Mouse (Mus musculus) mesoderm, embryonic 11.5 days (tissue): ENCODE measurements around the gene Ecd.
A peak's percentile ranks its signal among the peaks of the same experiment; 100 is the strongest.
"Not testable (repeated sequence)": the region's sequence is repeated elsewhere in the genome, so short reads cannot be mapped to it uniquely, and the experiment has no call there.

Source experiments
- DNase-seq: peaks from one replicate; pipeline ENCODE4 v3.0.0-alpha.2; 2012; ENCODE audit warnings: low read depth, low spot score

Ecd gene

DNA sequence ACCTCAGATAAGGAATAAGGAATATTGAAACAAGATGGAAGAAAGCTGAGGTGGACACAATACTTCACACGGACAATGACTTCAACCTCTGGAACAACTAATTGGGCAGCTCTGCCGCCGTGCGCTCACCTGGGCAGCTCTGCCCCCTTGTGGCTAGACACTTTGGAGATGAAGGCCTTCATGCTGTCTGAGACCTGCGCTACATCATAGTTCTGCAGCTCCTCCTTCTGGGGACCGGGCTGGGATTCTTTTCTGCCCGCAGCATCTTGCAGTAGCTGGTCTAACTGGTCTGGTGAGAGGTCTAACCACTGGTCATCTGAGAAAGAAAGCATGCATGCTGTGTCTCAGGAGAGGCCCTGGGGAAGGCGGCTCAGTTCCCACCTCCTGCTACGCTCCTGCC, 19.4 kb downstream of the Ecd start:
- no peak for DNase-seq

- no peak for DNase-seq
Measured at GRCm38 (mm10) chr14:20324196-20324595, 23.7 kb downstream of the Ecd start.

DNA sequence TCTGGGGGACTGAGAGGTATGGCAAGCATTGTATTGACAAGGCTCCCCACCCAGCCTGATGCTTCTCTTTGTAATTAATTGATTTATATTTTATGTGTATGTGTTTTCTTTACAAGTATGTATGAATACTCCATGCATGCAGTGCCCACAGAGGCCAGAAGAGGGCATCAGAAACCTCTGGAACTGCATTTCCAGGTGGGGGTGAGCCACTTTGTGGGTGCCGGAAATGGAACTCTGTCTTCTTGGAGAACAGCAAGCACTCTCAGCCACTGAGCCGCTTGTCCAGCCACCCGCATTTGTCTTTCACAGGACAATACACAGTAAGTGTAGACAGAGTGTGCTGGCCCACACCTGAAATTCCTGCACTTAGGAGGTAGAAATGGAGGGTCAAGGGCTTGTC, 28.5 kb downstream of the Ecd start:
- peak; percentile 22 for DNase-seq

DNA sequence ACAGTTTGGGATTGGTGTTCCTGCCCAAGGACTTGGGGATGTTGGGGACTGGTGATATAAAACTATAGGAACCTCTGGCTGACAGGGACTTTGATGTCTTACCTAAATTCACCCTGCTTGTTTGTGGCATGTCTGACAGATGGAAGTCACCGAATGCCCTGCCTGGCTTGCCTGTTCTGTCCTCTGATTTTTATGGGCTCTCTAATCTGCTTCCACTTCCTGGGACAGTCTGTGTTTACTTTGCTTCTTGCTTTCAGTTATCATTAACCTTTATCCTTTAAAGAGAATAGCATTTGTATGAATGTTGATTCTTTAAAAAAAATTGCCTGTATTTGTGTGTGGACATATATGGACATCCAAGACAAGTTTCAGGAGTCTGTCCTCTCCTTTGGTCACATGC, 32.8 kb downstream of the Ecd start:
- DNase-seq: no peak

DNA sequence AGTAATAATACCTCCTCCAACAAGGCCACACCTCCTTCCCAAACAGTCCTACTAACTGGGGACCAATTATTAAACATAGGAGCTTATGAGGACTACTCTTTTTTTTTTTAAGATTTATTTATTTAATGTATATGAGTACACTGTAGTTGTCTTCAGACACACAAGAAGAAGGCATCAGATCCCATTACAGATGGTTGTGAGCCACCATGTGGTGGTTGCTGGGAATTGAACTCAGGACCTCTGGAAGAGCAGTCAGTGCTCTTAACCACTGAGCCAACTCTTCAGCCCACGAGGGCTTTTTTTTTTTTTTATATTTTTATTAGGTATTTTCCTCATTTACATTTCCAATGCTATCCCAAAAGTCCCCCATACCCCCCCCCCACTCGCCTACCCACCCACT, 42.8 kb downstream of the Ecd start:
- not testable (repeated sequence) for DNase-seq

- DNase-seq: no peak
Measured at GRCm38 (mm10) chr14:20298131-20298530, 49.8 kb downstream of the Ecd start.

DNA sequence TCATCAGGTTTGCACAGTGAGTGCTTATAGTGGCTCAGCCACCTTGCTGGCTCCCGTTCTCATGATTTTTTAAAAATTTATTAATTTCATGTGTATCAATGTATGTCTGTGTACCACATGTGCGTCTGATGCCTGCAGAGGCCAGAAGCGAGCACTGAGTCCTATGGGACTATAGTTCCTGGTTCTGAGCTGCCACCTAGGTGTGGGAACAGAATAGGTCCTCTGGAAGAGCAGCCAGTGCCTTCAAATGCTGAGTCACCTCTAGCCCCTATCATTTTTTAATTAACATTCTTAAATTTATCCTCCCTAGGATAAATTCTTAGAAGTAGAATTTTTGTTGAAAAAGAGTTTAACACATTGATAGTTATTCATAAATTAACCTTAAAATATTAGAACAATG, 50.3 kb downstream of the Ecd start:
- DNase-seq: no peak

GRCm38 (mm10) chr14:20294947-20295346, 53.0 kb downstream of the Ecd start:
- DNase-seq: no peak

- DNase-seq: peak; percentile 92
Measured at GRCm38 (mm10) chr14:20294117-20294892, 53.6 kb downstream of the Ecd start, which contains the start of gene Nudt13. Gene Nudt13 (plus strand): TSS chr14:20294697.

- DNase-seq: no peak
Measured at GRCm38 (mm10) chr14:20291391-20291790, 56.5 kb downstream of the Ecd start.
